Mouse (Mus musculus): Measurements from ENCODE around the gene BC016579. TPM values are rescaled to one million over a fixed set of nuclear protein-coding genes. Genes with fewer than 3 reads are reported as not detected.

BC016579 gene
- polyA plus RNA-seq (2017; shearing (Covaris generic)), result not detected

DNA sequence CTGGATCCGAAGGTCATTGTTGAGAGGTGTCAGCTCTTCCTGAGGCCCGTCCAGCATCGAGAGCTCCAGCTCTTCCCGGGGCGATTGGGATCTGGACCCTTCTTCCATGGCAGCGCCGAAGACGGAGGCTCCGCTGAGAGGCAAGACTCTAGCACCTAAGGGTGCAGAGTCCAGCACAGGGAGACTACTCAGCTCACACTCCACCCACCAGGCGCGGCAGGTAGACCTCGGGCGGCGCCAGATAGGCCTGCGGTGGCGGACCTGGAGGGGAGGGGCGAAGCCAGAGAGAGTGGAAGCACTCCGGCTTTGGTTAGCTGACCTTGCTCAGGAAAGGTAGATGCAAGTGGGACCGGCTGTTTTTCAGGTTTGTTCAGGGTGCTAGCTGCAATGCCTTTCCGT is at the start of gene BC016579:
Gene BC016579, minus strand, starts transcription at position 135 of the 399 bp plus-strand sequence.

DNA sequence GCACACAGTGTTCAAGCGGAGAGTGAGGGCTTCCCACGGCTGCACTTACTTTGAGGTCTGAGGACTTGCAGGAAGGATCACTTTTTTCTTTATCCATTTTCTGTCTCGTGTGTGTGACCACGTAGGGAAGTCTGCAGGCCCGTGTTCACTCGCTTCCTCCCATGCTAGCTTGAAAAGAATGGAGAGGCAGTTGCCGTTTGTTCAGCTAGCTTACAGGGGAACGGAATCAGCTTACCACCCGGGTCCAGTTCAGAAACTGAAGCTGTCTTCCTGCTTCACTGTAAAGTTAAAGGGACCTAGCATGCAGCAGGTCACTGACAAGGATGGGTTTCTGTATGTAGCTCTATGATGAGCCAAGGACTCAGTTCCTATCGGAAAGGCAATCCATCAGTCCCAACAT is 39.7 kb upstream of the BC016579 start, which contains the start of gene Tmprss7:
Gene Tmprss7, minus strand, starts transcription at position 101 of the 400 bp plus-strand sequence.

DNA sequence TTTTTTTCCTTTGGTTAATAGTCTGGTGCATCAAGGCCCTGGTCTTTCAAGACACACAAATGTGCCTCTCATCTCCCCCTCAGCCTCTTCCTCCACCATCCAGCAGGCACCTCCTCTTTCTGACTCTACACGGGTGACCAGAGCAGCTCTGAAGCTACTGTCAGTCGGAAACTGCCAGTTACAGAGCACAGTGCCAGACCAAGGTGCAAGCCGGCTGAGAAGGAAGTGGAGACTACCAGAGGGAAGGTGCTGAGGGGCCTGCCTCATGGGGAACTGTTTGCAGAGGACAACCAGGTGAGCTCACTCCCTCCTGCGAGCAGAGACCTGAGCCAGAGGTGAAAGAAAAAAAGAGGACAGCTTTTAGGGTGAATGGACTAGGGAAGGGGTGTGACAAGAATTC is 43.6 kb downstream of the BC016579 start, which contains the start of gene Gcsam:
Gene Gcsam, plus strand, starts transcription at position 114 of the 400 bp plus-strand sequence.

Other genes with a start within 250 kb of the BC016579 start
- 125 TPM for gene Cd200, start 245.0 kb downstream of the BC016579 start, polyA plus RNA-seq (2017; shearing (Covaris generic))
- not detected for gene Gm609, start 161.1 kb downstream of the BC016579 start, polyA plus RNA-seq (2017; shearing (Covaris generic))
- gene Gm17783, start 122.0 kb downstream of the BC016579 start, polyA plus RNA-seq (2017; shearing (Covaris generic)), result not detected
- not detected for gene Slc9c1, start 118.8 kb downstream of the BC016579 start, polyA plus RNA-seq (2017; shearing (Covaris generic))
- gene Gcsam, start 43.7 kb downstream of the BC016579 start, polyA plus RNA-seq (2017; shearing (Covaris generic)), result not detected
- gene Tmprss7, start 39.6 kb upstream of the BC016579 start, polyA plus RNA-seq (2017; shearing (Covaris generic)), result not detected
- gene Tagln3, start 70.5 kb upstream of the BC016579 start, polyA plus RNA-seq (2017; shearing (Covaris generic)), result 0.37 TPM
- gene Abhd10, start 88.9 kb upstream of the BC016579 start, polyA plus RNA-seq (2017; shearing (Covaris generic)), result 33.1 TPM